Mouse (Mus musculus) kidney, adult 9 months (tissue): Measurements from ENCODE around the gene Arl13a.
"Not testable (repeated sequence)": the region's sequence is repeated elsewhere in the genome, so short reads cannot be mapped to it uniquely, and the experiment has no call there.

Experiments used
- DNase-seq: peaks from one replicate; pipeline ENCODE4 v3.0.0; 2022

Gene Arl13a

DNA sequence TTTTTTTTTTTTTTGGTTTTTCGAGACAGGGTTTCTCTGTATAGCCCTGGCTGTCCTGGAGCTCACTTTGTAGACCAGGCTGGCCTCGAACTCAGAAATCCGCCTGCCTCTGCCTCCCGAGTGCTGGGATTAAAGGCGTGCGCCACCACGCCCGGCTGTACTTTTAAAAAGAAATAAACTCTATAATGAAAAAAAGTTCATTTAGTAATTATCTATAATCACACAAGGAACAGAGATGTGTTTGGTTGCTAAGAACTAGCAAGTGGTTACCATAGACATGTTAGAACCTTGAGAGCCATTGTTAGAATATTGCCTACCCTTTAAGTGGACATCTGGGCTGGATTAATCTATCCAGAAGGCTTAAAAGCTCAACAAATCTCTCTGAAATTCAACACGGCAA lies at the start of gene Arl13a:
Arl13a (plus strand) TSS at position 301 of the 400 bp plus-strand sequence.
- DNase-seq, result not testable (repeated sequence)

DNA sequence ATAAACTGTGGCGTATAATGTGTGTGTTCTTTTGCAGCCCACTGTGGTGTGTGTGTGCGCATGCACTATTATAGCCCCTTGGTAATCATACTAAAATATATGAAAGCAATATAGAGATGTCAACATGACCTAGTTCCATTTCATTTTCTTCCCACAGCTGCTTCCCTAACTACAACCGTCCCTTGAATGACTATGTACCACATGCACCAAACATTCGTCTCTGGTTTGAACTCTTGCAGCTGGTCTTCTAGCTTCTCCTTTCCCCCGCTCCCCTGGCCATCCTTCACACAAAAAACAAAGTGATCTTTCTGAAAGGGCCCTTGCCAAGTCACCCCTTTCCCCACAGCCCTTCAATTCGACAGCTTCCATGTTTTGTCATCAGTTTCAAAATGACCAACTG lies 47.3 kb upstream of the Arl13a start:
- no peak for DNase-seq

DNA sequence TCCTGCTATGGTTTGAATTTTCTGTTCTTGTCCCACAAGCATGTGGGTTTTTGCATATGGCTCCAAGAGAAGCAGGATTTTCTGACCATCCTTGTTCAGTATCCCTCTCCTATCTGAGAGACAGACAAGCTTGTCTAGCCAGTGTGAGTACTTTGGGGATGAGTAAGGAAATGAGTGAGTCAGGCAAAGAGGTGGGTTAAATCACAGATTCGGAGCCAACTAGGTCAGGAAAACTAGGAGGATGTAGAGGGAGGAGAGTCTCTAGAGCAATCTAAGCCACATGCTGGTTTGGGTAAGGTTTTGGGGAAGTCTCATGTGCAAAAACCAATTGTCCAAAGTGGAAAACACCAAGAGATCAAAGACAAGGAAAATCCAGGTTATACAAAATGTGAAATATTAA lies 45.8 kb upstream of the Arl13a start:
- DNase-seq, result no peak

DNA sequence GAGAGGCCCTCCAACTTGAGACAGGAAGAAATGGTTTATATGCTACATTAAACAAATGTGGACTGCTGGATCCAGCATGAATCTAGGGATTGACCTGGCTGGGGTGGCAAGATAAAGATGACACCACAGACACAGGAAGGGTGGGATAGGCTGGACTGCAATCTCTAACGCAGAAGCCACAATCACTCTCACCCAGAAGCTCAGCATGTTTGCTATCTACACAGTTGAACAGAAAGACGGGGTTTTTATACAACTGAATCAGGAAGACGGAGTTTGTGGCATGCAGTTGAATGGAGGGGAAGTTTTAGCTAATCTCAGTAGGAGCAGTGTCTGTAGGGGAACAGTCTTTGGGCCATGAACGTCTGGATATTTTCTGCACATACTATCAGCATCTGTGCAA lies 45.3 kb upstream of the Arl13a start:
- DNase-seq, result no peak

DNA sequence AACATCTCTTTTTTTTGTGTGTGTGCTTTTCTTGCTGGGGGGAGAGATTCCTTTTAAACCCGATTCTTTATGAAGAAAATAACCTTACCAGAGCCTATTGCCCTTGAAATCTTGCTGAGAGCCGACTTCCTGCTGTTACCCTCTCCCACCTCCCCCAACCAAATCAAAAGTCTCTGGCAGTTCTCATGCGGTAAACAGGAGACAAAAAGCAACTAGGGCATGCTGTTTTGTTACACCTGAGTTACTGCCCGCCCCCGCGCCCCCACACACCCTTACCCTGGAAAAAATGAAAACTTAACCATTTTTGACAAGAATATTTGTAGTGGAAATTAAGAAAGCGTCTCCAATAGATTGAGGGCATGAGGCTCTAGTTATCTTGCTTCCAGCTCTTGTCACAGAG lies 29.1 kb upstream of the Arl13a start:
- no peak for DNase-seq

DNA sequence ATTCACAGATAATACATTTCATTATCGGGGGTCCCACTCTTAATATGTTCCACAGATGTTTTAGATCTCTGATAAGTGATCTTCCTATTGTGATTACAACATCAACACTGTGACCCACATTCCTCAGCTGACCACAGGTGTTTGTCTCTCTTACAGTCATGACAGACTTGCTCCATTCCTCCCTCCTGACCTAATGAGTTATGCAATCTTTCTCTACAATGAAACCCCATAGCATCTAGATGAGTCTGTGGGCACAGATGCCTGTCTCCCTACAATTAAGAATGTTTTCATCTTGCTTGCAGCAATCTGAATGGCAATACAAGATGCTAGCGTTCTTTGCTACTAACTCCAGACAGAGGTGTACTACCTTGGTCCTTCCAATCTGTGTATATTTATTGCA lies 26.9 kb upstream of the Arl13a start:
- DNase-seq, result no peak

DNA sequence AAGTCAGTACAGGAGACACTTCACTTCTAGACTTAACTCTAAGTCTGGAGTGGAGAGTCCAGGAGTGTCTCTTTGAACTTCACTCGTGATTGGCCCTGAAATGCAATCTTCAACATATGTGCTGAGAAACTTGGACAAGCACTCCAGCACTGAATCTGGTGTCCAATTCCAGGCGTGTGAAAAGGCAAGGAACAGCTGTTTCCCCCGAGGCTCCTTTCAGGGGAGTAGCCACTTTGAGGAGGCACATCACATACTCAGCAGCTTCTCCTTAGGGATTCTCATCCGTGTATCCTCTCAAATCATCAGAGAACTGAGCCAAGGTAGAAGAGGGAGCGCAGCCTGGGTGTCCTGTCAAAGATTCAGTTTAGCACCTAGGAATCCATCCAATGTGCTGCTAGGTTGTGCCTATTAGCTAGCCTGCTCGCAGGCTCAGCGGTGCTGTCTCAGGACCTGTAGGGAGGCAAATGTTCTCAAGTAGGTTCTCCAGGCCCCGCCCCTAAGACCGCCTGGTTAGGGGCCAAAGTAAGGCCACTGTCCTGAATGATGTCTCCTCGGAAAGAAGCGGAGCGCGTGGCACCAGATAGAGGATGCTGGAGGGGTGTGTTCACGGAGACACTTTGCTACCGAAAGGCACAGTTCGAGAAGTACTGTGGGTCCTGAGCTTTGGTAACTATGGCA lies 25.1 kb upstream of the Arl13a start, which contains the start of gene Xkrx:
Xkrx (minus strand) TSS at position 34 of the 678 bp plus-strand sequence.
- no peak for DNase-seq

DNA sequence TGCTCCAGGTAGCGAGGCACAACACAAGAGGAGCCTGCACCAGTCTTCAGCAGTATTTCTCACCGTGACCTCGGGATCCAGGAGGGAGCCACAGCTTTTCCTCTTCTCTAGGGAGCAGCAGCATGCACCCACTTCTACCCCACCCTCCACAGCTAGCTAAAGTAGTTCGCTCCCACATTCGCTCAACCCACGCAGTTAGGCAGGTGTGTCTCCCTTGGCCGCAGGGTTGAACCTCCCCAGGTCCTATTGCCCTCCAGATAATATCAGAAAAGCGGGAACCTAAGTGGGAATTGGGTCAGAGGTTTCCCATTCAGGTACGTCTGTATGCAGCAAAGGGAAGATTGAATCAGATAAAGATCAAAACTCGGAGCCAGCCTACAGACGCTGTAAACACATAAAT lies 24.5 kb upstream of the Arl13a start:
- no peak for DNase-seq

DNA sequence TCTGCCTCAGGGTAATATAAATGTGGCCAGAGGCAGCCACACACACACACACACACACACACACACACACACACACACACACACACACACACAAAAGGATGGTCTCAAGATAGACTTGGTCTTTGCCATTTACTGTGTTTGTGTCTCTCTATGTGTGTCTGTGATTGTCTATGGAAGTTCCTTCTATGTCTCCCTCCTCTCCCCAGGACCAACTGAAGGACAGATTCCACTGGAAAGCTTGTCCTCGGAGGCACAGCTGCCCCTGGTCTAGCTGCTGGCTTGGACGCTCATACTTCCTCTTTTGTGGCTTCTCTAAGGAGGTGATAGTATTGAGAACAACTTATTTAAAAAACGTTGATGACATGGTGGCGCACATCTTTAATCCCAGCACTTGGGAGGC lies 23.8 kb upstream of the Arl13a start:
- DNase-seq, result no peak

DNA sequence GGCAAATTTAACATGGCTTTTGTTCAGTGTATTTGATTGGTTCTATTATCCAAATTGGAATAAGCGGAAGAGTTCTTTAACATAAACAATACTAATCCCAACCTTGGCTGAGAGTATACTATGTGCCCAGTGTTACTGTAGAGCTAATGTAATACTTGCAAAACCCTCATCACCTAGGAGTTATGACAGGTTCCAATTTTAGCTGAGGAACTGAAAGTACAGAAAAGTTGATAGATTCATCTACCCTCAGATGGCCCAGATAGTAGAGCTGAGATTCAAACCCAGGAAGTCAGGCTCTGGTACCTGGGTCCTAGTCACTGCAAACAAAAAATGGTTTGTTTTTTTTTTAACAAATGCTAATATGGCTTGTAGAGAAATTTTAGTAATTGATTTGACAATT lies 16.7 kb upstream of the Arl13a start:
- DNase-seq, result no peak

DNA sequence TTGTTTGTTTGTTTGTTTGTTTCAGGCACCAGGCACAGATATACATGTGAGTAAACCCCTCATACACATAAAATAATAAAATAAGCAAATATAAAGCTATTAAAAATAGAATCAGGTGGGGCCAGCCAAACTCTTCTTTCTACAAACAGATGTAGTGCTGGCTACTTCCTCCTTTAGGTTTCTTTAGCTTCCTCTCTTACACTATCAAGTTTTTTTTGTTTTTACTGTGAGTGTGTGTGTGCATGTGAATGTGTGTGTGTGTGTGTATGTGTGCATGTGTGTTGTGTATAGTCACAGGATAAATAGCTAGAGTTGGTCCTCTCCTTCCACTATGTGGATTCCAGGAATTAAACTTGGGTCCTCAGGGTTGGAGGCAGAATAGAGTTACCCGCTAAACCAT lies 12.6 kb upstream of the Arl13a start:
- no peak for DNase-seq

DNA sequence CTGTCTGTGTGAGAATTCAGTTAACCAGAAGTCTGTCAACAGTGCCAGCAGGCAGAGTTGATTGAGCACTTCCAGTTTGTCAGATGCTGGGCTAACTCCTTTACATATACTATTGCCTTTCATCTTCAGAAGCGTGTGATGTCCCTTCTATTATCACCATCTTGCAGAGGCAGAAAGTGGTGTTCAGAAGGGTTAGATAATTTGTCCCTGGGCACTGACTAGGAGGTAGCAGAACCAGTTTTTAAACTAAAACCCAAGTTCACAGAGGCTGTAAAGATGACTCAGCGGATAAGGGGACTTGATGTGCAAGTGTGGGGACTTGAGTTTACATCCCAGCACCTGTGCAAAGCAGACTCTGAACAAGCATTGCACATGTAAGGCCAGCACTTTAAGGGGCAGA lies 21.2 kb downstream of the Arl13a start:
- DNase-seq, result no peak

DNA sequence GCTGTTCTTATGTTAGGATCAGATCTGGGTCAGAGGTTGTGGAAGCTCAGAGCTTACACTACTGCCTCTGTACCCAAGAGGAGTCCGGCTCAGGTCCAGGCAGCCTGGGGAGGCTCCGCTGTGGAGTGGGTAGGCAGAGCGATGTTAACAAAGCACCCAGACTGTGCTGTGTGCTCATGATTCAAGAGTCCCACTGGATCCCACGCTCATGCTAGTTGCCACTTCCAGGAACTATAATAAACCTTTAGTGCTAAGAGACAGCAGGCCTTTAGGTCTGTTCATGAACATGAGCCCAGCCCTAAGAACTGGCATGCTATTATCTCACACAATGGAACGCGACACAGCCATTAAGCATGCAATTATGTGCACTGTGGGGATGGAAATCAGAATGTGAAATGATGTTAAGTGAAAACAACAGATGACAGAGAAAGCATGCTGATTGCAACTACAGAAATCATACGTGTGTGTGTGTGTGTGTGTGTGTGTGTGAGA lies 23.9 kb downstream of the Arl13a start:
- DNase-seq, result no peak

DNA sequence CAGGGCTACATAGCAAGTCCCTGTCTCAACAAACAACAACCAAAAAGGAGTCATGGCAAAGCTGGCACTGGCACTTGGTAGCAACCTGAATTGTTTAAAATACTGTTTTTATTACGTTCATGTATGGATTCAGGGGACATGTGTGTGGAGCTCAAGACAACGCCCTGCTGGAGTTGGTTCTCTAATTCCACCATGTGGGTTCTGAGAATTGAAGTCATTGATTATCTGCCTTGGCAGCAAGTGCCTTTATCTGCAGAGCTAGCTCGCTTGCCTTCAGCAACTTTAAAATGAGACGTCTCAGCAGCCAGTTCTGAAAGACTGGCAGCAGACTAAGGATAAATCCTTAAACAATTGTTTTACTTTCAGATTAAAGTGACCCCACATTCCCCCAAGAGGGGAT lies 30.9 kb downstream of the Arl13a start:
- DNase-seq, result no peak

DNA sequence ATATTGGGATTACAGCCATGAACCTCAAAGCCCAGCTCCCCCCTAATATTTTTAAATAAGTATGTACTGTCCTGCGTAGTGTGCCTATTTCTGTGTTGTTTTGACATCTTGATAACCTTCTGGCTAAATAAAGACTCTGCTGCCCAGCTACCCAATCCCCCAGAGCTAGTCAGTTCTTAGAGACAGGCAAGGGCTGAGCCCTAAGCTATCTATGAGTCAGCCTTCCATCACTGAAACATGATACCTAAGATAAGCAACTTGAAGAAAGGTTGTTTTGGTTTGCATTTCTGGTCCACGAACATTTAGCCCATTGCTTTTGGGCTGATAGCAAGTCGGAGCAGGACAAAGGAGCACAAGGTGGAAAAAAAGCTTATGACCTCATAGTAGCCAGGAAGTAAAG lies 33.3 kb downstream of the Arl13a start:
- DNase-seq, result no peak

DNA sequence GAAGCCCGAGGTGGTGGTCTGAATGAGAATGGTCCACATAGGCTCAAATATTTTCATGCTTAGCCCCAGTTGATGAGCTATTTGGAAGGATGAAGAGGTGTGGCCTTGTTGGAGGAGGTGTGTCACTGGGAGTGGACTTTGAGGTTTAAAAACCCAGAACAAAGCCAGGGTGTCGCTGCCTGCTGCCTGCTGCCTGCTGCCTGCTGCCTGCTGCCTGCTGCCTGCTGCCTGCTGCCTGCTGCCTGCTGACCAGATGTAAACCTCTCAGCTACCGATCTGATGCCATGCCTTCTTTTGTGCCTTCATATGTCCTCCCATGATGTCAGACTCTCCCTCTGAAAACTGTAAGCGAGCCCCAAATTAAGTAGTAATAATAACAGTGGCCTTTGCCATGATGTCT lies 34.6 kb downstream of the Arl13a start, which contains the start of gene Nox1:
Nox1 (minus strand) TSS at position 101 of the 400 bp plus-strand sequence.
- no peak for DNase-seq

DNA sequence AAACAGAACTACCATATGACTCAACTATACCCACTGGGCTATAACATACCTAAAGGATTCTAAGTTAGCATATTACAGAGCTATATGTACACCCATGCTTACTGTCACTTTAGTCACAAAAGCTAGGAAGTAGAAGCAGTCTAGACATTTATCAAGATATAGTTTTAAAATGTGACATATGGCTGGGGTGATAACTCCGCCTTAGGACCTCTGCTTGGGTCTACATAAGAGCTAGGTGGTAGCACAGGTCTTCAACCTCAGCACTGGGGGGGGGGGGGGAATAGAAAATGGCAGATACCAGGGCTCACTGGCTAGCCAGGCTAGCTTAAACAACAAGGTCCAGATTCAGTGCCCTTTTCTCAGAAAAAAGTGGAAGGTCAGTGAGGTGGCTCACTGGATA lies 45.7 kb downstream of the Arl13a start:
- no peak for DNase-seq

DNA sequence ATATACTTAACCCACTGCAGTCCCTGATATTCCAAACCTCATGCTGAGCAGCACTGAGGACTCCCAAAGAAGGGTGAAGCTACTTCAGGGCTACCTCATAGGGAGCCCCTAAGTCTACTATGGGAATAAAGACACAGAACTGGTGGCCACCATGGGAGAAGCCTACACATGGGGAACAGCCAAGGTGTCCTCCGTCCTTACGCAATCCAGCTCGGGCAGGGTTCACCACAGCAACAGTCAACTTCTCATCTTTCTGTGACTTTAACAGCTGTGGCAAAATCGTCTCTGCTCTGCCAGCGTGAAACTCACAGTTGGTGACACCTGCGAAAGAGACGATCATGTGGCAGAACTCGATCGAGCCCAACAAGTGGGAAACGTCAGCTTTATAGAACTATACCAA lies 51.0 kb downstream of the Arl13a start:
- no peak for DNase-seq

DNA sequence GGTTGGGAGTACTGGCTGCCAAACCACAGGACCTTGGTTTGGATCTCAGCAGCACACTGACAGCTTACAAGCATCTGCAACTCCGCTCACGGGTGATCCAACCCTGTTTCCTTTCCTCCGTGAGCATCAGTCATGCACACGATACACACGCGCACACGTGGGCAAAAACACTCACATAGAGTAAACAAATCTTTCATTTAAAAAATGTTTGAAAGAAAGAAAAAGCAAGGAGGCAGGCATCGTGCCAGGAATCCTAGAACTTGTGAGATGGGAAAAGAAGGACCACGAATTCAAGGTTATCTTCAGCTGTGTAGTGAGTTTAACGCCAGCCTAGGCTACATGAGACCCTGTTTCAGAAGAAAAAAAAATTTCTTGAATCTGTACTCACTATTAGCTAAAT lies 58.6 kb downstream of the Arl13a start:
- no peak for DNase-seq

DNA sequence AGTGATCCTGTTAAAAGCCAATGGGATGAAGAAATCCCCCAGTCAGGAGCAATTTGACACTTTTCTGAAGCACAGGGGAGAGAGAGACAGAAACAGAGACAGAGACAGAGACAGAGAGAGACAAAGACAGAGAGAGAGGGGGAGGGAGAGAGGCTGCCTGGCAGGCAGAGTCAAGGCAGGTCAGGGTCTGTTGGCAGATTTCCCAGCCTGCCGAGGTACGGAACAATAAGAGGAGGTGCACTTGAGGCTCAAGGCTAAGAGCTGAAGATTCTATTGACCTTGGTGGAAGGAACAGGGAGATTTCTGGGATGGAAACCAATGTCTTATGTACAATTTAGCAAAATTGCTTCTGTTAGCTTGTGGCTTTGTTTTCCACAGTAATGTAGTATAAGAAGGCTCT lies 60.9 kb downstream of the Arl13a start:
- no peak for DNase-seq
